Mouse (Mus musculus) hindbrain, embryonic 11.5 days (tissue): ENCODE results near the gene Etv6. TPM values are rescaled to one million over a fixed set of nuclear protein-coding genes. Genes with fewer than 3 reads are reported as not detected.

ENCODE experiments used
- ATAC-seq: fragments of 200-750 bp; cut with Nextera tagmentation; 2 replicates; pipeline ENCODE4 v1.8.0; 2017; ENCODE audit warnings: mild to moderate bottlenecking, moderate TSS enrichment, moderate library complexity; ENCODE audit not compliant: low FRiP score
- DNase-seq: peaks from one replicate; pipeline ENCODE4 v3.0.0-alpha.2; 2015; ENCODE audit warnings: low spot score
- H3K27ac ChIP-seq: fragments of 300-500 bp; sonication (generic); 2 replicates; pipeline ENCODE4 v1.5.1; 2014; ENCODE audit warnings: mild to moderate bottlenecking, low read depth, low read length
- H3K27me3 ChIP-seq: fragments of 300-500 bp; sonication (generic); 2 replicates; pipeline ENCODE4 v1.6.1; 2014; ENCODE audit warnings: mild to moderate bottlenecking, low read length, moderate library complexity, mixed read lengths; ENCODE audit not compliant: control insufficient read depth, insufficient read depth
- H3K36me3 ChIP-seq: fragments of 300-500 bp; sonication (generic); 2 replicates; pipeline ENCODE4 v1.6.1; 2014; ENCODE audit warnings: mild to moderate bottlenecking, low read length, moderate library complexity, mixed read lengths; ENCODE audit not compliant: control insufficient read depth, insufficient read depth
- H3K4me1 ChIP-seq: fragments of 300-500 bp; sonication (generic); replicated peaks from 2 replicates; pipeline ENCODE4 v1.6.1; 2014; ENCODE audit warnings: low read length, mixed read lengths; ENCODE audit not compliant: control insufficient read depth, insufficient read depth
- H3K4me2 ChIP-seq: fragments of 300-500 bp; sonication (generic); replicated peaks from 2 replicates; pipeline ENCODE4 v1.6.1; 2014; ENCODE audit warnings: mild to moderate bottlenecking, low read depth, low read length
- H3K4me3 ChIP-seq: fragments of 300-500 bp; sonication (generic); 2 replicates; pipeline ENCODE4 v1.5.1; 2014; ENCODE audit warnings: low read depth, low read length
- H3K9ac ChIP-seq: fragments of 300-500 bp; sonication (generic); 2 replicates; pipeline ENCODE4 v1.6.1; 2014; ENCODE audit warnings: low read depth, low read length
- H3K9me3 ChIP-seq: fragments of 300-500 bp; sonication (generic); 2 replicates; pipeline ENCODE4 v1.6.1; 2016; ENCODE audit warnings: low read length; ENCODE audit not compliant: control insufficient read depth
- WGBS: fragments of 180-500 bp; shearing (Covaris S2); extraction: QIAGEN DNeasy Blood & Tissue Kit; methylation state at CpG from one replicate; pipeline ENCODE4 v1.1.7; 2014; 5-methylcytosine and 5-hydroxymethylcytosine counted together
- polyA plus RNA-seq: library from polyadenylated mRNA; unstranded; fragments of >200 nt; fragmentation: Nextera tagmentation; extraction: Ambion mirVana; gene quantifications from 2 replicates; pipeline ENCODE4 v1.2.1, GENCODE M21; 2014

Etv6 gene
- polyA plus RNA-seq, 1 experiment from 2014 or later = 13.0 TPM

GRCm38 (mm10) chr6:134127996-134128395 is 92.5 kb downstream of the Etv6 start:
- WGBS = 81% methylated on average over 6 of the region's 6 CpGs
- no peaks in the 10 kb centered on the region for H3K9me3 ChIP-seq
- H3K36me3 ChIP-seq = no peaks in the 10 kb centered on the region
- no peaks in the 10 kb centered on the region for H3K27me3 ChIP-seq
- H3K4me3 ChIP-seq = no peak overlapping the region
- H3K27ac ChIP-seq = no peak overlapping the region
- H3K4me2 ChIP-seq = no peak overlapping the region
- ATAC-seq = peak; percentile 49; the same call in 1 of the 2 replicates
- DNase-seq = no peak
- no peak overlapping the region for H3K9ac ChIP-seq
- no peaks in the 10 kb centered on the region for H3K4me1 ChIP-seq

- WGBS = 96% methylated on average over 13 of the region's 13 CpGs
- Histone ChIP-seq H3K4me2 (no peak overlapping the region), H3K4me1 (no peaks in the 10 kb centered on the region), H3K27me3 (no peaks in the 10 kb centered on the region), H3K4me3 (no peak overlapping the region), H3K9ac (no peak overlapping the region), H3K9me3 (no peaks in the 10 kb centered on the region), H3K36me3 (no peaks in the 10 kb centered on the region), H3K27ac (no peak overlapping the region)
- ATAC-seq (no peak), DNase-seq (no peak)
Observed at GRCm38 (mm10) chr6:134128594-134128993, 93.1 kb downstream of the Etv6 start.

- Histone ChIP-seq H3K36me3 (no peaks in the 10 kb centered on the region), H3K27me3 (no peaks in the 10 kb centered on the region), H3K27ac (no peak overlapping the region), H3K9ac (no peak overlapping the region), H3K4me1 (no peaks in the 10 kb centered on the region), H3K4me2 (no peak overlapping the region), H3K4me3 (no peak overlapping the region), H3K9me3 (no peaks in the 10 kb centered on the region)
- DNase-seq = no peak
- 92% methylated on average over 7 of the region's 7 CpGs for WGBS
- ATAC-seq = no peak
Observed at GRCm38 (mm10) chr6:134129848-134130247, 94.3 kb downstream of the Etv6 start.

GRCm38 (mm10) chr6:134130816-134131215 is 95.3 kb downstream of the Etv6 start:
- Histone ChIP-seq H3K4me3 (no peak overlapping the region), H3K27ac (no peak overlapping the region), H3K9me3 (no peaks in the 10 kb centered on the region), H3K36me3 (no peaks in the 10 kb centered on the region), H3K27me3 (no peaks in the 10 kb centered on the region), H3K4me1 (no peaks in the 10 kb centered on the region), H3K4me2 (no peak overlapping the region), H3K9ac (no peak overlapping the region)
- DNase-seq (no peak), ATAC-seq (no peak)
- WGBS = 95% methylated on average over 5 of the region's 5 CpGs

GRCm38 (mm10) chr6:134131601-134132000 is 96.1 kb downstream of the Etv6 start:
- DNase-seq (no peak), ATAC-seq (no peak)
- Histone ChIP-seq H3K9ac (no peak overlapping the region), H3K36me3 (no peaks in the 10 kb centered on the region), H3K27ac (no peak overlapping the region), H3K27me3 (no peaks in the 10 kb centered on the region), H3K4me1 (no peaks in the 10 kb centered on the region), H3K4me2 (no peak overlapping the region), H3K4me3 (no peak overlapping the region), H3K9me3 (no peaks in the 10 kb centered on the region)
- 79% methylated on average over 2 of the region's 2 CpGs for WGBS

GRCm38 (mm10) chr6:134133756-134134155 is 98.3 kb downstream of the Etv6 start:
- WGBS = 78% methylated on average over 4 of the region's 4 CpGs

GRCm38 (mm10) chr6:134134821-134135323 is 99.4 kb downstream of the Etv6 start:
- Histone ChIP-seq H3K27ac (no peak overlapping the region), H3K4me2 (no peak overlapping the region), H3K4me3 (no peak overlapping the region), H3K36me3 (no peaks in the 10 kb centered on the region), H3K4me1 (no peaks in the 10 kb centered on the region), H3K9me3 (no peaks in the 10 kb centered on the region), H3K27me3 (no peaks in the 10 kb centered on the region), H3K9ac (no peak overlapping the region)
- ATAC-seq (no peak), DNase-seq (no peak)
- WGBS = 87% methylated on average over 9 of the region's 9 CpGs

More at GRCm38 (mm10) chr6:134133756-134134155, 98.3 kb downstream of the Etv6 start:
- no peak for DNase-seq
- no peak overlapping the region for H3K4me3 ChIP-seq
- H3K27me3 ChIP-seq = no peaks in the 10 kb centered on the region
- H3K4me1 ChIP-seq = no peaks in the 10 kb centered on the region
- H3K9ac ChIP-seq = no peak overlapping the region
- H3K36me3 ChIP-seq = no peaks in the 10 kb centered on the region
- no peak for ATAC-seq
- no peaks in the 10 kb centered on the region for H3K9me3 ChIP-seq
- no peak overlapping the region for H3K27ac ChIP-seq
- H3K4me2 ChIP-seq = no peak overlapping the region

GRCm38 (mm10) chr6:134136315-134136714 is 100.8 kb downstream of the Etv6 start:
- Histone ChIP-seq H3K9ac (no peak overlapping the region), H3K27me3 (no peaks in the 10 kb centered on the region), H3K4me1 (no peaks in the 10 kb centered on the region), H3K27ac (no peak overlapping the region), H3K4me3 (no peak overlapping the region), H3K36me3 (no peaks in the 10 kb centered on the region), H3K4me2 (no peak overlapping the region), H3K9me3 (no peaks in the 10 kb centered on the region)
- DNase-seq = no peak
- ATAC-seq = no peak
- WGBS = 86% methylated on average over 3 of the region's 3 CpGs

GRCm38 (mm10) chr6:134139359-134139758 is 103.9 kb downstream of the Etv6 start:
- Histone ChIP-seq H3K27me3 (no peaks in the 10 kb centered on the region), H3K4me2 (no peak overlapping the region), H3K9ac (no peak overlapping the region), H3K4me1 (no peaks in the 10 kb centered on the region), H3K36me3 (no peaks in the 10 kb centered on the region), H3K9me3 (no peaks in the 10 kb centered on the region), H3K27ac (no peak overlapping the region), H3K4me3 (no peak overlapping the region)
- DNase-seq (no peak), ATAC-seq (no peak)
- WGBS = 91% methylated on average over 3 of the region's 3 CpGs
